Mouse (Mus musculus): ENCODE data around the gene Sugp2. TPM values are rescaled to one million over a fixed set of nuclear protein-coding genes. Genes with fewer than 3 reads are reported as not detected.
A peak's percentile ranks its signal among the peaks of the same experiment; 100 is the strongest.
"Not testable (repeated sequence)": the region's sequence is repeated elsewhere in the genome, so short reads cannot be mapped to it uniquely, and the experiment has no call there.

Sugp2 gene
- polyA plus RNA-seq, 1 experiment from 2014 or later, result 7.3 TPM

- no peak for DNase-seq
- H3K9me3 ChIP-seq (ENCODE audit: low read length), result no peaks in the 10 kb centered on the region
- peak overlapping the region; percentile 84 for H3K9ac ChIP-seq (replicated peaks)
- peak overlapping the region; percentile 90 for H3K27ac ChIP-seq (ENCODE audit: low read depth)
- H3K4me3 ChIP-seq (ENCODE audit: low read depth, low read length), result peak overlapping the region; percentile 60
- no peaks in the 10 kb centered on the region for H3K27me3 ChIP-seq (ENCODE audit: insufficient read depth, low read length)
- no peak for TF ChIP-seq CTCF (IDR thresholded peaks at IDR 0.05; ENCODE audit: low read depth)
- TF ChIP-seq EP300 (IDR thresholded peaks at IDR 0.05; ENCODE audit: low read depth), result no peak
- H3K4me1 ChIP-seq (ENCODE audit: insufficient read depth), result peaks cover 23% of the 10 kb centered on the region
- no peak for ATAC-seq
- H3K4me2 ChIP-seq (ENCODE audit: low read depth, low read length), result peak overlapping the region; percentile 96
- no peaks in the 10 kb centered on the region for H3K36me3 ChIP-seq (replicated peaks; ENCODE audit: insufficient read depth, low read length)
- WGBS (ENCODE audit: insufficient replicate concordance), result 29% methylated on average over 1 of the region's 1 CpGs
Observed at GRCm38 (mm10) chr8:70211275-70211674, 22.8 kb upstream of the Sugp2 start.

- H3K9ac ChIP-seq (replicated peaks), result peak overlapping the region; percentile 84
- peak overlapping the region; percentile 96 for H3K4me2 ChIP-seq (ENCODE audit: low read depth, low read length)
- peaks cover 23% of the 10 kb centered on the region for H3K4me1 ChIP-seq (ENCODE audit: insufficient read depth)
- DNase-seq (peak; percentile 63), ATAC-seq (no peak)
- H3K27me3 ChIP-seq (ENCODE audit: insufficient read depth, low read length), result no peaks in the 10 kb centered on the region
- peak overlapping the region; percentile 90 for H3K27ac ChIP-seq (ENCODE audit: low read depth)
- H3K4me3 ChIP-seq (ENCODE audit: low read depth, low read length), result peak overlapping the region; percentile 60
- no peaks in the 10 kb centered on the region for H3K9me3 ChIP-seq (ENCODE audit: low read length)
- TF ChIP-seq EP300 (IDR thresholded peaks at IDR 0.05; ENCODE audit: low read depth), result no peak
- TF ChIP-seq CTCF (IDR thresholded peaks at IDR 0.05; ENCODE audit: low read depth), result no peak
- WGBS (ENCODE audit: insufficient replicate concordance), result under 1% methylated on average over 31 of the region's 31 CpGs
- H3K36me3 ChIP-seq (replicated peaks; ENCODE audit: insufficient read depth, low read length), result no peaks in the 10 kb centered on the region
Observed at GRCm38 (mm10) chr8:70211726-70212111, 22.3 kb upstream of the Sugp2 start.

- Histone ChIP-seq H3K4me1 (ENCODE audit: insufficient read depth) (peaks cover 23% of the 10 kb centered on the region), H3K4me2 (ENCODE audit: low read depth, low read length) (peak within 1 kb of the TSS; percentile 96), H3K36me3 (replicated peaks; ENCODE audit: insufficient read depth, low read length) (no peaks in the 10 kb centered on the region), H3K9ac (replicated peaks) (peak within 1 kb of the TSS; percentile 84), H3K27me3 (ENCODE audit: insufficient read depth, low read length) (no peaks in the 10 kb centered on the region), H3K9me3 (ENCODE audit: low read length) (no peaks in the 10 kb centered on the region), H3K4me3 (ENCODE audit: low read depth, low read length) (peak within 1 kb of the TSS; percentile 60), H3K27ac (ENCODE audit: low read depth) (peak within 1 kb of the TSS; percentile 90)
- under 1% methylated on average over 64 of the region's 66 CpGs for WGBS (ENCODE audit: insufficient replicate concordance)
- DNase-seq (peak; percentile 96), ATAC-seq (peak; percentile 90)
- TF ChIP-seq CTCF (IDR thresholded peaks at IDR 0.05; ENCODE audit: low read depth) (no peak), EP300 (IDR thresholded peaks at IDR 0.05; ENCODE audit: low read depth) (peak; percentile 54; the same call in 1 of the 2 replicates)
Observed at GRCm38 (mm10) chr8:70212112-70213055, 21.6 kb upstream of the Sugp2 start, which contains the start of gene Slc25a42. TSS of gene Slc25a42 (minus strand) at chr8:70212305.

GRCm38 (mm10) chr8:70214411-70214810 is 19.6 kb upstream of the Sugp2 start:
- no peak for ATAC-seq
- H3K36me3 ChIP-seq (replicated peaks; ENCODE audit: insufficient read depth, low read length), result no peaks in the 10 kb centered on the region
- DNase-seq, result no peak
- TF ChIP-seq CTCF (IDR thresholded peaks at IDR 0.05; ENCODE audit: low read depth) (no peak), EP300 (IDR thresholded peaks at IDR 0.05; ENCODE audit: low read depth) (no peak)
- H3K9me3 ChIP-seq (ENCODE audit: low read length), result no peaks in the 10 kb centered on the region
- peaks cover 29% of the 10 kb centered on the region for H3K4me1 ChIP-seq (ENCODE audit: insufficient read depth)
- WGBS (ENCODE audit: insufficient replicate concordance), result 71% methylated on average over 3 of the region's 3 CpGs
- H3K27ac ChIP-seq (ENCODE audit: low read depth), result no peak overlapping the region
- no peak overlapping the region for H3K9ac ChIP-seq (replicated peaks)
- H3K27me3 ChIP-seq (ENCODE audit: insufficient read depth, low read length), result no peaks in the 10 kb centered on the region
- H3K4me3 ChIP-seq (ENCODE audit: low read depth, low read length), result no peak overlapping the region
- no peak overlapping the region for H3K4me2 ChIP-seq (ENCODE audit: low read depth, low read length)

- WGBS (ENCODE audit: insufficient replicate concordance), result 74% methylated on average over 5 of the region's 5 CpGs
- TF ChIP-seq EP300 (IDR thresholded peaks at IDR 0.05; ENCODE audit: low read depth) (no peak), CTCF (IDR thresholded peaks at IDR 0.05; ENCODE audit: low read depth) (no peak)
- no peak for ATAC-seq
Observed at GRCm38 (mm10) chr8:70215092-70215491, 18.9 kb upstream of the Sugp2 start.

GRCm38 (mm10) chr8:70216161-70216560 is 17.9 kb upstream of the Sugp2 start:
- 94% methylated on average over 3 of the region's 3 CpGs for WGBS (ENCODE audit: insufficient replicate concordance)
- not testable (repeated sequence) for DNase-seq; H3K4me3 ChIP-seq (ENCODE audit: low read depth, low read length); H3K4me2 ChIP-seq (ENCODE audit: low read depth, low read length); H3K9ac ChIP-seq (replicated peaks); ATAC-seq; H3K27me3 ChIP-seq (ENCODE audit: insufficient read depth, low read length); H3K9me3 ChIP-seq (ENCODE audit: low read length); H3K36me3 ChIP-seq (replicated peaks; ENCODE audit: insufficient read depth, low read length); H3K27ac ChIP-seq (ENCODE audit: low read depth)
- peaks cover 26% of the 10 kb centered on the region for H3K4me1 ChIP-seq (ENCODE audit: insufficient read depth)

More at GRCm38 (mm10) chr8:70215092-70215491, 18.9 kb upstream of the Sugp2 start:
- Histone ChIP-seq H3K4me3 (ENCODE audit: low read depth, low read length) (no peak overlapping the region), H3K36me3 (replicated peaks; ENCODE audit: insufficient read depth, low read length) (no peaks in the 10 kb centered on the region), H3K4me2 (ENCODE audit: low read depth, low read length) (no peak overlapping the region), H3K27me3 (ENCODE audit: insufficient read depth, low read length) (no peaks in the 10 kb centered on the region), H3K9me3 (ENCODE audit: low read length) (no peaks in the 10 kb centered on the region), H3K9ac (replicated peaks) (no peak overlapping the region), H3K27ac (ENCODE audit: low read depth) (no peak overlapping the region), H3K4me1 (ENCODE audit: insufficient read depth) (peaks cover 29% of the 10 kb centered on the region)
- DNase-seq, result no peak

Measured in liver, postnatal 0 days (tissue).